Mouse (Mus musculus): ENCODE results near the gene Hist1h1d. TPM values are rescaled to one million over a fixed set of nuclear protein-coding genes. Genes with fewer than 3 reads are reported as not detected.
"Not testable (repeated sequence)": the region's sequence is repeated elsewhere in the genome, so short reads cannot be mapped to it uniquely, and the experiment has no call there.

Hist1h1d gene
- total RNA-seq, 4 experiments from 2014 or later, result 1.2 to 1.5 (median 1.4) TPM

DNA sequence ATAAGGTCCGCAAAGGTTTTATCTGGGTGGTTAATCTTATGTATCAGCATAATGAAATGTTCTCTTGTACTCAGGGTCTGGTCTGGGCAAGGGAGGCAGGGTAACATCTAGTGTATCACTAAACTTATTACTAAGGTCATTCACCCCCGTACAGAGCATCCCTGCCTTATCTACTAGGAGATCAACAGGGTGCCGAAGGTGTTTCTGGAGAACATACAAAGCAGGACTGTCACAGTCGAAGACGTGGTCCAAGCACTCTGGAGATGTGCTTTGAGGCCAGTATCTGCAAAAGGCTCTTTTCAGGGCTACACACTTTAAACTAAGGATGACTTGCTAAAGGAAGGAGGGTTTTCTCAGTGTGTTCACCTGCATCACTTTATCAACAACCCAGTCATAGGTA lies 6.4 kb upstream of the Hist1h1d start:
- no peak for DNase-seq (ENCODE audit: low spot score)

DNA sequence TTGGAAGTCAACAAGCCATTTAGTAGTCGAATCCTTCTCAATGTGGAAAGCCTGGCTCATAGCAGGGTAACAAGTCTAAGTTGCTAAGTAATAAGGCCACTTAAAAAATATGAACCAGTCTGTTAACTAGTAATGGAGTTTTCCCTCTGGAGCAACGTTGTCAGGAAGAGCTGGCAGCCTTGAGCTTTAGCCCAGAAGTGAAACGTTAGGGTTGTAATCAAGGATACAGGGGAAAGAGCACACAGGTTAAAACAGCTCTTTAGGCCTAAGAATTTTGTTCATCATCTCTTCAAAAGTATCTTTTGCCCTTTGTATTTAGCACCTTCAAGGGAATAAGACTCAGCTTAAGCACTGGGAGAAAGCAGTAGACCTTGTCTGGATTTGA lies 2.3 kb upstream of the Hist1h1d start:
- DNase-seq (ENCODE audit: low spot score), result no peak

DNA sequence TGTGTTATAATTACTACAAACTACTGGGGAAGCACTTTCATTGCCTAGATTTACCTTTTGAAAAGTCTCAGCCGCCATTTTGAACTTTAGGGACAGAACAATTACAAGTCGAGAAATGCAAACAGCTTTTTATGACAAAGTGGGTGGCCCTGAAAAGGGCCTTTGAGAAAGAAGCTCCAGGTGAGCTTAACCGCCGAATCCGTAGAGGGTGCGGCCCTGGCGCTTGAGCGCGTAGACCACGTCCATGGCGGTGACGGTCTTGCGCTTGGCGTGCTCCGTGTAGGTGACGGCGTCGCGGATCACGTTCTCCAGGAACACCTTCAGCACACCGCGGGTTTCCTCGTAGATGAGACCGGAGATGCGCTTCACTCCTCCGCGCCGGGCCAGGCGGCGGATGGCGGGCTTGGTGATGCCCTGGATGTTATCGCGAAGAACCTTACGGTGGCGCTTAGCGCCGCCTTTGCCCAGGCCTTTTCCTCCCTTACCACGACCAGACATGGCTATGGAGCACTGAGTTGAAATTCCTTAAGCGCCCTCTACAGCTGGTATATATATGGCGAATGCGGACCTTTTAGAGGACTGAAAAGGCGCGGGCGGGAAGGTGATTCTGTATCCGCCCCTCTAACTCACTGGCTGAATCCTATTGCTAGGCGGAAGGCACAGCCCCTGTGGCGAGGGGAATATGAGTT lies 1.8 kb upstream of the Hist1h1d start, which contains the start of gene Hist1h4f:
Hist1h4f (minus strand) TSS at position 503 of the 689 bp plus-strand sequence.
- DNase-seq (ENCODE audit: low spot score), result peak; percentile 85

DNA sequence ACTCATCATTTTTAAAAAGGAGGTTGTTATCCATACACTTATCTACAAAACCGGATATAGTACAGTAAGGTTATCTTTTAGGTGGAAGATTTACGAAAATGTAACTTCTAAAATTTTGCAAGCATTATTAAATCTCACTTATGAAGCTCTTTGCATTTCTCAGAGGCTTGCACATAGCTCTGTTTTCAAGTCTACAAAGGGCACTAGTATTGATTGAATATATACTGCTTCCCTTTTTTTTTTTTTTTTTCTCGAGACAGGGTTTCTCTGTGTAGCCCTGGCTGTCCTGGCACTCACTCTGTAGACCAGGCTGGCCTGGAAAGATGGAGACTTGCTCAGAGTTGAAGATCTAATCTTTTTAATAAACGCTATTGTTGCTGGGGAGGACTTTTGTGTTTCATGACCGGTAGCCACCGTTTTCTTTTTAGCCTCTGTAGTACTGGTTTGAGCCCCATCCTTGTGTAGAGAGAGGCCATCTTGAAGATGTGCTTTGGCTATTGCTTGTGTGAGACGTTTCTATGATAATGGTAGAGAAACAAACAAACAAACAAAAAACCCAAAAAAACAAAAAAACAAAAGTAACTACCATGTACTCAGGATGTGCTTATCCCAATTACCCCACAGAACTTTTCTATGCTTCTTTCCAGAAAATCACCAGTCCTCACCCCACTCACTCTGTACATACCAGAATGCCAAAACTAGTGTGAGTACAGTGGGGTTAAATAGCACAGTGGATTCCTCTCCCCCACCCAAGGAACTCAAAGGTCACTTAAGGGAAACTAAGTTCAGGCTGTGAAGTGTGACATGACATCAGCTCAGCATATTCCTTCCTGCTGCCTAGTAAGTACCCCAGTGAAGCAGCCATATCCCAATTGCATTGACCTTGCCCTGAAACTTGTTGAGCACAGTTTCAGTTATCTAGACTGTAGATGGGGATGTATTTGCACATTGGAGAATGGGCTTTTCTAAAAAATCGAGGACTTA lies 839 bp upstream of the Hist1h1d start:
- no peak for DNase-seq (ENCODE audit: low spot score)

DNA sequence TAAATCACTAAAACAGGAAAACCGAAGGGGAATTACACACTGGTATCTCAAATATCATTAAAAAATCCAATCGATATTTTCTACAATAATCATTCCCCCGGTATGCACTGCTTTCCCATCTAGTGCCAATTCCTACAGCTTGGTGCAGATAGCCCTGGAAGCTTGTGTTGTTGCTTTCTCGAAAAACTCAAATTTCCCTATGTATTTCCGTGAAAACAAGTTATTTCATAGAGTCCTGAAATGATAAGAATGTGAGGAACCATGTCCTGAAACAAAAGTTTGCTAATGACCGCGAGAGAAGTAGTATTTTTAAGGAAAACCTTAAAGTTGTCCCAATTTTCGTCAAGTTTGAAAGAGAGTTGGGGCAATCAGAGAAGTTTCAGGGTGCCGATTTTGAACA lies 1.3 kb downstream of the Hist1h1d start:
- DNase-seq (ENCODE audit: low spot score), result no peak

DNA sequence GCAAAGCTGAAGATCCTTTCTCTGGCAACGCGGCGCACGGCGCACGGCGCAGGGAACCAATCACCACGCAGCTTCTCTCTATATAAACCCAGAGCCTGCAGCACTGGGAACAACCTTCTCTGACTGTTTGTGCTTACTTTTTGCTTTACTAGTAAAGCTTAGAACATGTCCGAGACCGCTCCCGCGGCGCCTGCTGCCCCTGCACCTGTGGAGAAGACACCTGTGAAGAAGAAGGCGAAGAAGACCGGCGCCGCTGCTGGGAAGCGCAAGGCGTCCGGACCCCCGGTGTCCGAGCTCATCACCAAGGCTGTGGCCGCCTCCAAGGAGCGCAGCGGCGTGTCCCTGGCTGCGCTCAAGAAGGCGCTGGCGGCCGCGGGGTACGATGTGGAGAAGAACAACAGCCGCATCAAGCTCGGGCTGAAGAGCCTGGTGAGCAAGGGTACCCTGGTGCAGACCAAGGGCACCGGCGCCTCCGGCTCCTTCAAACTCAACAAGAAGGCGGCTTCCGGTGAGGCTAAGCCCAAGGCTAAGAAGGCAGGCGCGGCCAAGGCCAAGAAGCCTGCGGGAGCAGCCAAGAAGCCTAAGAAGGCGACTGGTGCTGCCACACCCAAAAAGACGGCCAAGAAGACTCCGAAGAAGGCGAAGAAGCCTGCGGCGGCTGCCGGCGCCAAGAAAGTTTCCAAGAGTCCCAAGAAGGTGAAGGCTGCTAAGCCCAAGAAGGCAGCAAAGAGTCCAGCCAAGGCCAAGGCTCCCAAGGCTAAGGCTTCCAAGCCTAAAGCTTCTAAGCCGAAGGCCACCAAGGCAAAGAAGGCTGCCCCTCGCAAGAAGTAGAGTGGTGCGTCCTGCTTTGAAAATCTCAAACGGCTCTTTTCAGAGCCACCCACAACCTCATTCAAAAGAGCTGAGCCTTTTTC lies 2.1 kb downstream of the Hist1h1d start:
- peak; percentile 75 for DNase-seq (ENCODE audit: low spot score)

DNA sequence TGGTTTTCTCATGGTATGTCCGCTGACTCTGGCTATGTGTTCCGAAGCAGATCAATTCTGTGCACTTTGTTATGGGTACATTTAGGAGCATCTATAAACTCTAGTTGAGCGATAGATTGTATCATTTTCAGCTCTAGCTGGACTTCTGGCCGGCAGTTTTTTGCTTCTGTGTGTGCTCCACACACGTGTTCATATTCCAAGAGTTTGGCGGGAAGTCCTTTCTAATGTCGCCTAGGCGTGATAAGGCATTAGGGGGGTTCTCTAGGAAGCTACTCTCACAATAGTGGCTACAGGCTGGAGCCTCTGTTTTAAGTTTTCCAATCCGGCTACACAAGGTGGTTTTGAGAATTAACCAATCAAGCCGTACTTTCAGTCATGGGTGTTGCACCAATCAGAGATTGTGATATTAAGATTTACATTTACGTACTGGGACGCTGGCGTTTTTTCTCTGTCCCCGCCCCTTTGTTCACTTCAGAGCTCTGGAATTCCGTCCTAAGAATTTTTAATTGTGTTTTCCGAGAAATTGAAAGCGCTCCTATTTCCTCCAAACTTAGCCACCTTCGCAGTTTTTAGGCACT lies 2.9 kb downstream of the Hist1h1d start:
- peak; percentile 89 for DNase-seq (ENCODE audit: low spot score)

DNA sequence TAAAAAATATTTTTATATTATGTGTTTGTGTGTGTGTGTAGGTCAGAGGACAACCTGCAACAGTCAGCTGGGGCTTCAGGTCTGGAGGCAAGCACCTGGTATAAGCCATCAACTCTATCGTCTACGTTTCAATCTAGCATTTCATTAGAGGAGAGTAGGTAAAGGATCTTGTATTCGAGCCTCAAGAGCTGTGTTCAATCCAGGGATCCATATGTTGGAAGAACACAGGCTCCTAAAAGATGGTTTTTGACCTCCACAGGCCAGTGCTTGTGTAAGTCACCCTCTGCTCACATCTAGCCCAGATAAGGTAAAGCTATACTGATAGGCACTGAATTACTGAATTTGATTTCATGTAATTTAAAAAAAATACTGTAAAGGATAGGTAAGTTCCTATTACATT lies 3.8 kb downstream of the Hist1h1d start:
- no peak for DNase-seq (ENCODE audit: low spot score)

DNA sequence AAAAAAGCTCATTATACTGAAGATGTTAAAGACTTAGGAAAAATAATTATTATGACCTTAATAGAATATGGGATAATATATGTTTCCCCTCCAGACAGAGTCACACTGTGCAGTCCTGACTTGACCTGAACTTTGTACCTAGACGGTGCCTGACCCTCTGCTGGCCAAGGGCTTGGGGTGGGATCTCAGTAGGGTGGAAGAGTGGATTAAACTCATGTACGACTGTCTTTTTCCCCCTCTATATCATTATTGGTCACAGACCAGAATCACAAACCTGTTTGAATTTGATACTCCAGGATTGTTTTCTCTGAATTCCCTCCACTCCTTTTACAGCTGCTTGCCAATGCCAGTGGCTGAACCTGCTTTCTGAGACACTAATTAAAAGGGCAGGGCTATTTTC lies 7.6 kb downstream of the Hist1h1d start:
- not testable (repeated sequence) for DNase-seq (ENCODE audit: low spot score)

DNA sequence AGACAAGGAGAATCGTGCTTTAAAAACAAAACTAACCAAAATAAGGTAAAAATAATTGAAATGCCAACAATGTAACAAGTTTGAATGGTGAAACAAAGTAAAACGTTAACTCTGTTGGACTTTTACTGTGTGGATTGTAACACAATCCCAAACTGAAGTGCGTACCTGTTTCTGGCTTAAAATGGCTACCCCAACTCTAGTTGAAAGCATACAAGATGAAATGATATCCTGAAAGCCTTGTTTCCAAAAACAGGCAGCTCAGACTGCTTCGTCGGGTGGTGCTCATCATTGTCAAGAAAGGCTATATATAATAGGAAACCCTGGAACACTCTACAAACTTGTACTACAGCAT lies 8.4 kb downstream of the Hist1h1d start:
- not testable (repeated sequence) for DNase-seq (ENCODE audit: low spot score)

DNA sequence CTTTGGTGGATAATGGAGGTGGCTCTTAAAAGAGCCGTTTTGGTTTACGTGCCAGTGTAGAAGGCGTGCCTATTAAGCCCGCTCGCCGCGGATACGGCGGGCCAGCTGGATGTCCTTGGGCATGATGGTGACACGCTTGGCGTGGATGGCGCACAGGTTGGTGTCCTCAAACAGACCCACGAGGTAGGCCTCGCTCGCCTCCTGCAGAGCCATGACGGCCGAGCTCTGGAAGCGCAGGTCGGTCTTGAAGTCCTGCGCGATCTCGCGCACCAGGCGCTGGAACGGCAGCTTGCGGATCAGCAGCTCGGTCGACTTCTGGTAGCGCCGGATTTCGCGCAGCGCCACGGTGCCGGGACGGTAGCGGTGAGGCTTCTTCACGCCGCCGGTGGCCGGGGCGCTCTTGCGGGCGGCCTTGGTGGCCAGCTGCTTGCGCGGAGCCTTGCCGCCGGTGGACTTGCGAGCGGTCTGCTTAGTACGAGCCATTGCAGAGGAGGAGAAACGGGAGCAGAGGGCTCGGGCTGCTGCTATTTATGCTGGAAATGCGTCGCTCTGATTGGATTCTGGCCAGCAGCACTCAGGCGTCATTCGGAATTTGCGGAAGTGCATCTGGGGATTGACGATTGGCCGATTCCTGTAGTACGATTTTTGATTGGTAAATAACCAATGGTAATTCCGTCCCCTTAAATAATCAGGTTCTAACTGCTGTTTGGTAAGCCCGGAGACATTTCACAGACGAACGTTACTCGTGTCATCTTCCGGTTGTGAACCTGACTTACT lies 9.0 kb downstream of the Hist1h1d start, which contains the start of gene Hist1h3e:
Hist1h3e (minus strand) TSS at position 487 of the 777 bp plus-strand sequence.
- DNase-seq (ENCODE audit: low spot score), result peak; percentile 95

DNA sequence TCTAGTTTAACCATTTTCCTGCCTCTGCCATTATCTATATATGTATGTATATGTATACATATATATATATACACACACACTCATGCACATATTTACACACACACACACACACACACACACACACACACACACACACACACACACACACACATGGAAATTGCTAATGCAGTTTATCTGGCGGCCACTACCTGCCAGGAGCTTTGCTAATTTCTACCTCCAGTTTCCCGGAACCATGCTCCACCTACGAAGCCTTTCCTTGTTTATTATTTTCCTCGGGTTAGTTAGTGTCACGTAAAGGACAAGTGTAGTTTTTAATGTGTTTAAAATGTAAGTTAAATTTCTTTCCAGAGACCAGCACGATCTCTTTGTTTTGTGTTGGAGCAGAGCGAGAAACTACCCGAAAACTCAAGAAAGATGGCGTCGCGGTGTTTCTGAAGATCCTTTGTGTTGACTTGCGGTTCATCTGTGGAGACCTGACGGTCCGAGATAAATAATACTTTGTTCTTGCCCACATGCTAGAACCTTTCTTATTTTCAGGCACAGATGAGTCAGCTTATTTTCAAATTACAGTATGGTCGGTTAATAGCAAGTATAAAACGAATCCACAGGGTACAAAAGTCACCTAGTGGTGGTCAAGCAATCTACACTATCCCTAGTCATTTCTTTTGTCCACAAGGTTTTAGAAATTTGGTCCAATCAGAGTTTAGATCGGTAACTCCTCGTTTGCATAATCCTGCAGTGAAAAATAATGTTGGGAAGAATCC lies 9.8 kb downstream of the Hist1h1d start:
- DNase-seq (ENCODE audit: low spot score), result no peak

DNA sequence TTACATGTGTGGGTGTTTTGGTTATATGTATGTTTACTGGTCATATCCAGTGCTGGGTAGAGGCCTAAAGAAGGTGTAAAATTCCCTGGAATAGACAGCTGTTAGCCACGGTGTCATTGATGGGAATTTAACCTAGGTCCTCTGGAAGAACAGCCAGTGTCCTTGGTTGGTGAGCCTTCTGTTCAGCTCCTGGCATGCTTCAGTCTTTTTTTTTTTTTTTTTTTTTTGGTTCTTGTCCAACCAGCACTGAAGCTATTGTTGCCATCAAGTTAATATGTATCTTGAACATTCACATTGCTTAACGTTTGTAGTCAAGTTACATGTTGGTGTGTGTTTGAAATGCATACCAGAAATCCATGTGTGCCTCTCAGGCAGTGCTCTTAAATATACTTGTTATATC lies 11.4 kb downstream of the Hist1h1d start:
- no peak for DNase-seq (ENCODE audit: low spot score)

DNA sequence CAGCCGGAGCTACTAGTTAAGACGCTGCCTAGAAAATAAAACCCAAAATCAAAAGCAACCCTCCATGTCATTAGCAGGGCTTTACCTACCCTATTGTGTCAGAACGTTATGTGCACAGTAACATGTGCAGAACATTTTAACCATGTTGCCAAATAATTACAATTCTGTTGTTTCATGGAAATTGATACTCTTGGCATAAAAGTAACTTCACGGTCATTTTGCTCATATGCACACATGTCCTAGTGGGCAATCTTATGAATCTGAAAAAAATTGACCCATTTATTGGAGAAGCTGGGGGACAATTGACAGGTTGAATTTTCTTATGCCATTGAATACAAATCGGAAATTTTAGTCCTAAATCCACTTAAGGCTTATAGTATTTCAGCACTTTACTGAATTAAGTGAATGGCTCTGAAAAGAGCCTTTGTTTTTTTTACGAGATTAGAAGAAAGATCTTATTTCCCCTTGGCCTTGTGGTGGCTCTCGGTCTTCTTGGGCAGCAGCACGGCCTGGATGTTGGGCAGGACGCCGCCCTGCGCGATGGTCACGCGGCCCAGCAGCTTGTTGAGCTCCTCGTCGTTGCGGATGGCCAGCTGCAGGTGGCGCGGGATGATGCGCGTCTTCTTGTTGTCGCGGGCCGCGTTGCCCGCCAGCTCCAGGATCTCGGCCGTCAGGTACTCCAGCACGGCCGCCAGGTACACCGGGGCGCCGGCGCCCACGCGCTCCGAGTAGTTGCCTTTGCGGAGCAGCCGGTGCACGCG lies 17.4 kb downstream of the Hist1h1d start:
- DNase-seq (ENCODE audit: low spot score), result not testable (repeated sequence)

DNA sequence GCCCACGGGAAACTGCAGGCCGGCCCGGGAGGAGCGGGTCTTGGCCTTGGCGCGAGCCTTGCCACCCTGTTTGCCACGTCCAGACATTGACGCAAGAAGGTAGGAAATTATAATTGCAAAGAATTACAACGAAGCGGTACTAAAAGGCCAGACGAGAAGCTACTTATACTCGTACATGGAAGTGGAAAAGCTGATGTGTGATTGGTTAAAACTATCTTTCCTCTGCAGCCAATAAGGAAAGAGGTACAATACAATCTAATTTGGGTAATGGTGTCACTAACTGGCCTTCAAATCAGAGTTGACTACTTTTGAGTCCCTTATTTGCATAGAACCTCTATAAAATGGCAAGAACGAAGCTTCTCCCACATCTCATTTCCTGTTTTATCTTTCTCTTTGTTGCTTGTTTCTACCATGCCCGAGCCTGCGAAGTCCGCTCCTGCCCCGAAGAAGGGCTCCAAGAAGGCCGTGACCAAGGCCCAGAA lies 18.0 kb downstream of the Hist1h1d start, which contains the start of the genes Hist1h2ae and Hist1h2bg:
Hist1h2ae (minus strand) TSS at position 199 of the 482 bp plus-strand sequence.
Hist1h2bg (plus strand) TSS at position 375 of the 482 bp plus-strand sequence.
- DNase-seq (ENCODE audit: low spot score), result peak; percentile 93

DNA sequence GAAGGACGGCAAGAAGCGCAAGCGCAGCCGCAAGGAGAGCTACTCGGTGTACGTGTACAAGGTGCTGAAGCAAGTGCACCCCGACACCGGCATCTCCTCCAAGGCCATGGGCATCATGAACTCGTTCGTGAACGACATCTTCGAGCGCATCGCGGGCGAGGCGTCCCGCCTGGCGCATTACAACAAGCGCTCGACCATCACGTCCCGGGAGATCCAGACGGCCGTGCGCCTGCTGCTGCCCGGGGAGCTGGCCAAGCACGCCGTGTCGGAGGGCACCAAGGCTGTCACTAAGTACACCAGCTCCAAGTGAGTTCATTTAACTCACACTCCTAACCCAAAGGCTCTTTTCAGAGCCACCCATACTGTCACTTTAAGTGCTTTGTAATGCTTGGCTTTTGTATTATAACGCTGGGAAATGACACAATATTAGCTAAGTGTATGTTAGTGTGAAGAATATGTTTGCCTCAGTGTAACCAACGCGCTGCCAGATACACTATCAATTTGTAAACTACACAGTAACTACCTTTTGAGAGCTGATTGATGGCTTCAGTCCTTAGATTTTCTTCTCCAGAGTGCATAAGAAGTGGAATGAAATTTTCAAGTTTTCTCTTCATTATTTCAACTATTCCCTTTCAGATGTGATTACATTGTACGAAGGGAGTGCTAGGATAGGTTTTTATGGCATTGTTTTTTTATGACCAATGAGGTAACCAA lies 18.6 kb downstream of the Hist1h1d start:
- DNase-seq (ENCODE audit: low spot score), result not testable (repeated sequence)

DNA sequence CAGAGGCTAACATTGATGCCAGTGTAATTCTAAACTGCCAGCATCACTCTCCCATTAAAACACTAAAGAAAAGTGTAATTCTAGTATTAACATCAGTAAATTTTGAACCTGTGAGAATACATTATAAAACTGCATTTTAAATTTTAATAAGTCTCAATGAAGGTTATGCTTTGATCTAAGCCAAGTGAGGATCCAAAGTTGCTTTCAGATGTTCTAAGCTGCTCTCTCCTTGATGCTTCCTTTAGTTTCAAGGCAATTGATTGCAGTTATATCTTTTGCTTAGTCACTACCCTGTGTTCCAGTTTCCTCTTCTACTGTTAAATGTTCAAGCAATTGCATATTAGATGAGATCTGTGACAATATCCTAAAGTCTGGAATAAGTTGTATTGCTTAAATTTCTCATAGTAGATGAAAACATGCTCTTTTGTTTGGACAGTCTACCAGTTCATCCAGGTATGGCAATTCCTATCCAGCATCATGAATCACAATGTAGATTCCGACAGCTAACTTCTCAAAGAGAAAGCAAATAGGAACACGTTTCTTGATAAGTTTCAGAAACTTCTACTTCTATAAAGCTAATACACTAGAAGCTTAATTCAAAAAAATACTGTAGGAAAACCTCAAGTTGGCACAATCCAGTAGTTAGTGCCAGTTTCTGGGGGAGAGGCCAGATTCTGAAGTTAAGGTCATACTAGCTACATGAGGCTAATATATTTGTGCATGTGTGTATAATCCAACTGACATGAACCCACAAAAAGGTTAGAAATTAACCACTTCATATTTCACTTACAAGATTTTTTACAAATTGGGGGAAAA lies 19.4 kb downstream of the Hist1h1d start:
- no peak for DNase-seq (ENCODE audit: low spot score)
